ENCODE assay signal across 24 mouse cellular contexts in genomic region chr12:40197511-40197910, GRCm38 (mm10). TPM values are rescaled to one million over a fixed set of nuclear protein-coding genes. Genes with fewer than 3 reads are reported as not detected.
DNase-seq lines count a peak whose midpoint lies in the region; ATAC-seq and TF ChIP-seq lines count a peak whose summit lies in the region.
"Had no signal": no experiment of that assay in that cellular context is flagged by ENCODE, and none has a peak within 500 bp of the region (broad histone marks: within the 10 kb centered on the region; RNA-seq: fewer than 3 reads in every experiment).

No protein-coding gene starts in this region.

- peak overlapping the region; percentile 3; the same call in 1 of the 2 replicates for H3K4me3 ChIP-seq in heart, postnatal 0 days (ENCODE audit: low read depth, low read length)
- H3K4me3 ChIP-seq: erythroblast, embryonic 14.5 days; midbrain, embryonic 10.5 days; neural tube, embryonic 15.5 days had no signal

- no peak; the same call in 1 of the 2 replicates for TF ChIP-seq EP300 in heart, postnatal 0 days (IDR thresholded peaks at IDR 0.05; ENCODE audit: low read depth)

- no peak overlapping the region for H3K9ac ChIP-seq in heart, postnatal 0 days (replicated peaks; ENCODE audit: low read depth, low read length)
- H3K9ac ChIP-seq: forebrain, postnatal 0 days; neural tube, embryonic 15.5 days had no signal

- peaks cover 12% of the 10 kb centered on the region for H3K36me3 ChIP-seq in heart, postnatal 0 days (replicated peaks; ENCODE audit: control insufficient read depth, insufficient read depth, low read length)

- peak; percentile 81 for ATAC-seq in heart, postnatal 0 days (ENCODE audit: insufficient read depth, low read depth)
- ATAC-seq: forebrain, postnatal 0 days had no signal

- no peaks in the 10 kb centered on the region for H3K4me1 ChIP-seq in heart, postnatal 0 days (ENCODE audit: control insufficient read depth, insufficient read depth)
- H3K4me1 ChIP-seq: midbrain, embryonic 10.5 days had no signal

- intact Hi-C loops in heart, postnatal 25 days (cut with DNase I): no loop called here

- H3K27me3 ChIP-seq in heart, postnatal 0 days (ENCODE audit: control insufficient read depth, insufficient read depth, low read length): no peaks in the 10 kb centered on the region
- H3K27me3 ChIP-seq: CH12.LX; neural tube, embryonic 15.5 days had no signal

- H3K27ac ChIP-seq in heart, postnatal 0 days (ENCODE audit: low read depth): peak overlapping the region; percentile 86
- H3K27ac ChIP-seq: midbrain, embryonic 10.5 days; neural tube, embryonic 15.5 days had no signal

- peak overlapping the region; percentile 64; the same call in 1 of the 2 replicates for H3K4me2 ChIP-seq in heart, postnatal 0 days (ENCODE audit: low read depth, low read length)
- H3K4me2 ChIP-seq: neural tube, embryonic 15.5 days had no signal

- DNase-seq in heart, adult 11 months: peak; percentile 90
- no peak for DNase-seq in heart, postnatal 25 days (ENCODE audit: low spot score)
- peak; percentile 38 to 48 for DNase-seq in heart, adult 9 months (ENCODE audit: low spot score in 2 of 2)
- peak; percentile 91 for DNase-seq in heart, postnatal 0 days (ENCODE audit: low spot score)
- peak; percentile 48 for DNase-seq in thymus, postnatal 14 days
- DNase-seq in left cerebral cortex, adult 8-10 months (ENCODE audit: low spot score in 2 of 2): no peak
- DNase-seq in adrenal gland, adult 8-10 months: no peak
- DNase-seq in layer of hippocampus, adult 9-11 months: no peak
- DNase-seq: adrenal gland, postnatal 14 days; cerebellum, adult 2 months; forebrain, postnatal 0 days; kidney, adult 2 months; kidney, postnatal 36 days; layer of hippocampus, postnatal 36 days; left cerebral cortex, postnatal 4 days; lung, adult 18-20 months; lung, postnatal 4 days; retina, postnatal 1 day had no signal

- H3K9me3 ChIP-seq in heart, postnatal 0 days (replicated peaks; ENCODE audit: control insufficient read depth, low read length): no peaks in the 10 kb centered on the region
- H3K9me3 ChIP-seq: midbrain, embryonic 10.5 days; neural tube, embryonic 15.5 days had no signal

- TF ChIP-seq CTCF in heart, postnatal 0 days (IDR thresholded peaks at IDR 0.05; ENCODE audit: low read depth): no peak

RNA-seq across cellular contexts. Expression of gene Lsmem1, which starts 1.8 kb away (rescaled TPM):
- 10 to 100 TPM; 40.6 to 43.2 TPM for total RNA-seq in heart, postnatal 25 days (2021)
- total RNA-seq in heart, postnatal 0 days (2014; rRNA removed; ENCODE audit: low replicate concordance): 5.1 and 9.2 TPM in 2 replicates
- 24.3 and 37.5 TPM in 2 replicates for polyA plus RNA-seq in heart, postnatal 0 days (2015; fragmentation: Nextera tagmentation; extraction: Ambion mirVana)
- total RNA-seq in left cerebral cortex, adult 8-10 months (2022): 1 to 10 TPM; 1.2 to 3.4 (median 1.7) TPM
- under 1 TPM in 3 of 4 experiments, not detected in 1; 0.14 to 0.56 (median 0.28) TPM for total RNA-seq in adrenal gland, adult 8-10 months (2022)
- total RNA-seq: adrenal gland, postnatal 14 days; CH12.LX; liver, adult 2 months had no signal
- polyA plus RNA-seq: erythroblast, embryonic 14.5 days; liver, adult 2 months; midbrain, embryonic 10.5 days; stomach, embryonic 14.5 days had no signal

RNA-seq across cellular contexts. Expression of gene Ifrd1, which starts 50.8 kb away (rescaled TPM):
- 10 to 100 TPM; 75.2 to 75.9 TPM for total RNA-seq in heart, postnatal 25 days (2021)
- total RNA-seq in heart, postnatal 0 days (2014; rRNA removed; ENCODE audit: low replicate concordance): 47.0 and 74.6 TPM in 2 replicates
- 90.4 and 117 TPM in 2 replicates for polyA plus RNA-seq in heart, postnatal 0 days (2015; fragmentation: Nextera tagmentation; extraction: Ambion mirVana)
- total RNA-seq in left cerebral cortex, adult 8-10 months (2022): 10 to 100 TPM; 73.2 to 98.4 (median 90.6) TPM
- 100 to 1,000 TPM; 109 to 173 (median 167) TPM for total RNA-seq in adrenal gland, adult 8-10 months (2022)

Comparison
In these comparisons a context has a peak if more than half of its experiments do, and no peak if none do; other contexts are left out.
1. DNase-seq: peak in heart, adult 11 months (single experiment), heart, adult 9 months (2 of 2), heart, postnatal 0 days (single experiment) and thymus, postnatal 14 days (single experiment); none in heart, postnatal 25 days (single experiment), left cerebral cortex, adult 8-10 months (0 of 2), adrenal gland, adult 8-10 months (single experiment) and layer of hippocampus, adult 9-11 months (single experiment).